Mouse (Mus musculus) c-Kit-positive CD71-positive TER-119-positive erythroid progenitor cells, embryonic 14.5 days (primary cell): ENCODE results near the gene Zfp493.
"Not testable (repeated sequence)": the region's sequence is repeated elsewhere in the genome, so short reads cannot be mapped to it uniquely, and the experiment has no call there.

Experiments used
- DNase-seq: peaks from one replicate; pipeline ENCODE4 v3.0.0-alpha.2; 2013; ENCODE audit warnings: low spot score

Gene Zfp493

GRCm38 (mm10) chr13:67779265-67780221, at the start of gene Zfp493:
Gene Zfp493 (plus strand): TSS chr13:67779693.
- DNase-seq: peak; percentile 61

- not testable (repeated sequence) for DNase-seq
Measured at GRCm38 (mm10) chr13:67734391-67734790, 45.1 kb upstream of the Zfp493 start.

- no peak for DNase-seq
Measured at GRCm38 (mm10) chr13:67742941-67743340, 36.6 kb upstream of the Zfp493 start.

GRCm38 (mm10) chr13:67743896-67744295, 35.6 kb upstream of the Zfp493 start:
- DNase-seq: no peak

GRCm38 (mm10) chr13:67754333-67755306, 24.9 kb upstream of the Zfp493 start, which contains the start of gene Zfp85:
Gene Zfp85 (minus strand): TSS chr13:67755228.
- DNase-seq: peak; percentile 40

- no peak for DNase-seq
Measured at GRCm38 (mm10) chr13:67755761-67756160, 23.7 kb upstream of the Zfp493 start.

GRCm38 (mm10) chr13:67759966-67760365, 19.5 kb upstream of the Zfp493 start:
- DNase-seq: no peak

GRCm38 (mm10) chr13:67763031-67763768, 16.3 kb upstream of the Zfp493 start:
- no peak for DNase-seq

- no peak for DNase-seq
Measured at GRCm38 (mm10) chr13:67791921-67792455, 12.5 kb downstream of the Zfp493 start.

GRCm38 (mm10) chr13:67798618-67799017, 19.1 kb downstream of the Zfp493 start:
- DNase-seq: no peak

GRCm38 (mm10) chr13:67799151-67799550, 19.7 kb downstream of the Zfp493 start:
- DNase-seq: not testable (repeated sequence)

- DNase-seq: no peak
Measured at GRCm38 (mm10) chr13:67811651-67812210, 32.2 kb downstream of the Zfp493 start.

GRCm38 (mm10) chr13:67812961-67813709, 33.6 kb downstream of the Zfp493 start:
- no peak for DNase-seq

- DNase-seq: peak; percentile 70
Measured at GRCm38 (mm10) chr13:67813710-67814660, 34.5 kb downstream of the Zfp493 start, which contains the start of gene Zfp273. Gene Zfp273 (plus strand): TSS chr13:67813740.

GRCm38 (mm10) chr13:67818636-67819035, 39.1 kb downstream of the Zfp493 start:
- no peak for DNase-seq

- DNase-seq: no peak
Measured at GRCm38 (mm10) chr13:67830911-67831336, 51.4 kb downstream of the Zfp493 start, which contains the start of gene Gm10037. Gene Gm10037 (plus strand): TSS chr13:67831106.

GRCm38 (mm10) chr13:67833137-67833536, 53.6 kb downstream of the Zfp493 start:
- DNase-seq: not testable (repeated sequence)
